Mouse (Mus musculus): ENCODE data around the gene Pip5k1a. TPM values are rescaled to one million over a fixed set of nuclear protein-coding genes. Genes with fewer than 3 reads are reported as not detected.

The Pip5k1a gene
- polyA plus RNA-seq (2012; rRNA removed): 10.7 and 11.9 TPM in 2 replicates

GRCm38 (mm10) chr3:95106338-95107117 lies at the start of gene Pip5k1a:
Gene Pip5k1a (minus strand): TSS chr3:95106930.

GRCm38 (mm10) chr3:95141952-95142616 lies 35.4 kb upstream of the Pip5k1a start, which contains the start of gene Tnfaip8l2:
Gene Tnfaip8l2 (minus strand): TSS chr3:95142360.

GRCm38 (mm10) chr3:95133680-95134101 lies 27.0 kb upstream of the Pip5k1a start, which contains the start of the genes Scnm1 and Lysmd1:
Gene Scnm1 (minus strand): TSS chr3:95134011.
Gene Lysmd1 (plus strand): TSS chr3:95134088.

GRCm38 (mm10) chr3:95124246-95124645 lies 17.5 kb upstream of the Pip5k1a start, which contains the start of gene Tmod4:
Gene Tmod4 (plus strand): TSS chr3:95124476.

GRCm38 (mm10) chr3:95110911-95111726 lies 4.4 kb upstream of the Pip5k1a start, which contains the start of gene Vps72:
Gene Vps72 (plus strand): TSS chr3:95111022.

GRCm38 (mm10) chr3:95042166-95042837 lies 64.4 kb downstream of the Pip5k1a start, which contains the start of gene Psmd4:
Gene Psmd4 (minus strand): TSS chr3:95042614.

GRCm38 (mm10) chr3:95015337-95015872 lies 91.3 kb downstream of the Pip5k1a start, which contains the start of gene Zfp687:
Gene Zfp687 (minus strand): TSS chr3:95015448.

Other genes with a start within 250 kb of the Pip5k1a start
- 187 and 247 TPM in 2 replicates for gene Psmb4, start 220.0 kb downstream of the Pip5k1a start, polyA plus RNA-seq (2012; rRNA removed)
- gene Selenbp1, start 173.9 kb downstream of the Pip5k1a start, polyA plus RNA-seq (2012; rRNA removed): 1,269 and 1,288 TPM in 2 replicates
- gene Rfx5, start 152.9 kb downstream of the Pip5k1a start, polyA plus RNA-seq (2012; rRNA removed): 7.8 and 10.0 TPM in 2 replicates
- 28.7 and 32.1 TPM in 2 replicates for gene Pi4kb, start 132.2 kb downstream of the Pip5k1a start, polyA plus RNA-seq (2012; rRNA removed)
- gene Zfp687, start 91.5 kb downstream of the Pip5k1a start, polyA plus RNA-seq (2012; rRNA removed): 22.6 and 24.0 TPM in 2 replicates
- 102 and 110 TPM in 2 replicates for gene Psmd4, start 64.3 kb downstream of the Pip5k1a start, polyA plus RNA-seq (2012; rRNA removed)
- 68.0 and 78.0 TPM in 2 replicates for gene Vps72, start 4.1 kb upstream of the Pip5k1a start, polyA plus RNA-seq (2012; rRNA removed)
- 0.93 and 1.5 TPM in 2 replicates for gene Tmod4, start 17.5 kb upstream of the Pip5k1a start, polyA plus RNA-seq (2012; rRNA removed)
- gene Scnm1, start 27.1 kb upstream of the Pip5k1a start, polyA plus RNA-seq (2012; rRNA removed): 26.0 and 28.9 TPM in 2 replicates
- 4.3 and 5.4 TPM in 2 replicates for gene Lysmd1, start 27.2 kb upstream of the Pip5k1a start, polyA plus RNA-seq (2012; rRNA removed)
- gene Tnfaip8l2, start 35.4 kb upstream of the Pip5k1a start, polyA plus RNA-seq (2012; rRNA removed): 8.8 and 9.7 TPM in 2 replicates
- 5.5 and 7.0 TPM in 2 replicates for gene Sema6c, start 53.5 kb upstream of the Pip5k1a start, polyA plus RNA-seq (2012; rRNA removed)
- gene Gabpb2, start 111.0 kb upstream of the Pip5k1a start, polyA plus RNA-seq (2012; rRNA removed): 7.3 and 7.6 TPM in 2 replicates
- 45.1 and 48.4 TPM in 2 replicates for gene Cdc42se1, start 121.8 kb upstream of the Pip5k1a start, polyA plus RNA-seq (2012; rRNA removed)
- gene Mllt11, start 125.2 kb upstream of the Pip5k1a start, polyA plus RNA-seq (2012; rRNA removed): 15.7 and 16.9 TPM in 2 replicates
- 0.51 and 0.64 TPM in 2 replicates for gene Gm128, start 134.7 kb upstream of the Pip5k1a start, polyA plus RNA-seq (2012; rRNA removed)
- gene Bnipl, start 144.3 kb upstream of the Pip5k1a start, polyA plus RNA-seq (2012; rRNA removed): 5.2 and 5.5 TPM in 2 replicates
- gene Mindy1, start 174.4 kb upstream of the Pip5k1a start, polyA plus RNA-seq (2012; rRNA removed): 141 and 163 TPM in 2 replicates
- 10.7 and 12.5 TPM in 2 replicates for gene Prune1, start 175.1 kb upstream of the Pip5k1a start, polyA plus RNA-seq (2012; rRNA removed)
- 1.3 and 1.5 TPM in 2 replicates for gene Anxa9, start 200.2 kb upstream of the Pip5k1a start, polyA plus RNA-seq (2012; rRNA removed)
- 47.5 and 48.1 TPM in 2 replicates for gene Cers2, start 207.9 kb upstream of the Pip5k1a start, polyA plus RNA-seq (2012; rRNA removed)